Mouse (Mus musculus) small intestine, adult 2 months (tissue): ENCODE data around the gene Gm20219.

ENCODE experiments used
- CTCF ChIP-seq: fragments of 200-500 bp; IDR thresholded peaks from 2 replicates; pipeline ENCODE4 v1.5.1; 2012; ENCODE audit warnings: low read depth, mild to moderate bottlenecking, control low read depth, inconsistent platforms, low read length, moderate library complexity, mixed read lengths; ENCODE audit not compliant: insufficient replicate concordance, insufficient read length; ENCODE audit errors: extremely low read depth
- POLR2A ChIP-seq: fragments of 200-500 bp; IDR thresholded peaks from 2 replicates; pipeline ENCODE4 v1.6.1; 2012; ENCODE audit warnings: low read depth, mild to moderate bottlenecking, control low read depth, inconsistent platforms, low read length, moderate library complexity

DNA sequence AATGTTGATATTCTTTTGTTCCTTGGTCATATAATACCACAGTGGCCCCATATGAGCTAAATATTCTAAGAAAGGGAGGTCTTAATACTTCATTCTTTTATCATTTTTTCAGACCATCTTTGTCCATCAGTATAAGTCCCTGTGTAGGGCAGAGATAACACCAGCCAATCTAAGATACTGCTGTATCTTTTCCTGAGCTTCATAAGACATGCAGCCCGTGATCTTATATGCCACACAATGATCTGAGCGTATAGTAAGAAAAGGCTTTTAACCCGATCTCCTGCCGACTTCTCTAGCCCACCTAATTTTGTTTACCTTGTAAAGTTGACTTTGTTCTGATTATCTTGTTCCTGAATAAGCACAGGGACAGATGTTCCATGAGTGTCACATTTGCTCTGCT is 29.2 kb downstream of the Gm20219 start:
- TF ChIP-seq CTCF (no peak), POLR2A (no peak)
